Mouse (Mus musculus) CH12.LX (cell line): ENCODE data around the gene Entpd3. TPM values are rescaled to one million over a fixed set of nuclear protein-coding genes. Genes with fewer than 3 reads are reported as not detected.

ENCODE experiments used
- DNase-seq: peaks from one replicate; pipeline ENCODE4 v3.0.0-alpha.2; 2013; ENCODE audit errors: extremely low read depth
- H3K27ac ChIP-seq: 2 replicates; pipeline ENCODE4 v1.5.1; 2012; ENCODE audit warnings: low read depth, mild to moderate bottlenecking, control low read depth, moderate library complexity; ENCODE audit not compliant: insufficient read depth
- H3K27me3 ChIP-seq: replicated peaks from 2 replicates; pipeline ENCODE3; 2012; ENCODE audit warnings: inconsistent platforms
- H3K36me3 ChIP-seq, 2 experiments: replicated peaks in 1 of 2; 2 replicates each; pipeline versions ENCODE3 to v1.6.1; 2012; ENCODE audit warnings: inconsistent platforms in 1 of 2, low read length in 1 of 2, mild to moderate bottlenecking in 1 of 2, mixed read lengths in 1 of 2, moderate library complexity in 1 of 2; ENCODE audit not compliant: control insufficient read depth in 1 of 2, insufficient read depth in 1 of 2
- H3K4me1 ChIP-seq, 2 experiments: 2 replicates each; pipeline ENCODE4 v1.6.1; 2012; ENCODE audit warnings: inconsistent platforms in 1 of 2, moderate library complexity in 1 of 2; ENCODE audit not compliant: insufficient read depth in 2 of 2, control insufficient read depth in 1 of 2
- H3K4me2 ChIP-seq: 2 replicates; pipeline ENCODE4 v1.6.1; 2012; ENCODE audit warnings: low read depth, mild to moderate bottlenecking, control low read depth; ENCODE audit not compliant: poor library complexity, insufficient read depth, severe bottlenecking
- H3K4me3 ChIP-seq, 3 experiments: fragments of 150-350 bp in 1 of 3; sonication (generic) in 1 of 3; replicated peaks in 1 of 3; 2 replicates each; pipeline versions ENCODE3 to v1.5.1; 2011 to 2012; ENCODE audit warnings: low read depth in 2 of 3, low read length in 2 of 3, mild to moderate bottlenecking in 2 of 3, moderate library complexity in 2 of 3, control low read depth in 1 of 3, improper control_type of control experiment in 1 of 3, inconsistent platforms in 1 of 3, mixed read lengths in 1 of 3; ENCODE audit not compliant: poor library complexity in 1 of 3
- H3K79me2 ChIP-seq: replicated peaks from 2 replicates; pipeline ENCODE4 v1.6.1; 2012; ENCODE audit warnings: mild to moderate bottlenecking, moderate library complexity; ENCODE audit not compliant: control insufficient read depth, poor library complexity, insufficient read depth, severe bottlenecking; ENCODE audit errors: extremely low read depth
- H3K9ac ChIP-seq: 2 replicates; pipeline ENCODE4 v1.6.1; 2012; ENCODE audit warnings: low read depth, mild to moderate bottlenecking, control low read depth, moderate library complexity; ENCODE audit not compliant: insufficient read depth
- H3K9me3 ChIP-seq: replicated peaks from 2 replicates; pipeline ENCODE3; 2012; ENCODE audit warnings: low read length, inconsistent platforms, mixed read lengths
- BHLHE40 ChIP-seq: IDR thresholded peaks from 2 replicates; pipeline ENCODE4 v1.6.1; 2011; ENCODE audit warnings: mild to moderate bottlenecking, low read depth, low read length, improper control_type of control experiment
- CHD1 ChIP-seq: IDR thresholded peaks from 2 replicates; pipeline ENCODE4 v1.6.1; 2012; ENCODE audit warnings: low read depth, low read length, improper control_type of control experiment, inconsistent platforms
- E2F4 ChIP-seq: IDR thresholded peaks from 2 replicates; pipeline ENCODE4 v1.6.1; 2011; ENCODE audit warnings: low read depth, low read length, improper control_type of control experiment; ENCODE audit not compliant: insufficient replicate concordance
- ELF1 ChIP-seq: IDR thresholded peaks from 2 replicates; pipeline ENCODE4 v1.6.1; 2014; ENCODE audit warnings: low read depth, mild to moderate bottlenecking, inconsistent platforms, low read length, improper control_type of control experiment
- GABPA ChIP-seq: IDR thresholded peaks from 2 replicates; pipeline ENCODE4 v1.6.1; 2012; ENCODE audit warnings: low read depth, low read length, improper control_type of control experiment, inconsistent platforms; ENCODE audit not compliant: insufficient replicate concordance
- HCFC1 ChIP-seq: IDR thresholded peaks from 2 replicates; pipeline ENCODE4 v1.6.1; 2012; ENCODE audit warnings: low read depth, mild to moderate bottlenecking, inconsistent platforms, low read length, improper control_type of control experiment
- KAT2A ChIP-seq: IDR thresholded peaks from 2 replicates; pipeline ENCODE4 v1.6.1; 2012; ENCODE audit warnings: low read length, improper control_type of control experiment, inconsistent platforms; ENCODE audit not compliant: insufficient replicate concordance
- MAFK ChIP-seq: IDR thresholded peaks from 2 replicates; pipeline ENCODE4 v1.6.1; 2011; ENCODE audit warnings: low read length, improper control_type of control experiment; ENCODE audit not compliant: insufficient replicate concordance
- MAZ ChIP-seq: IDR thresholded peaks from 2 replicates; pipeline ENCODE4 v1.6.1; 2012; ENCODE audit warnings: low read depth, mild to moderate bottlenecking, inconsistent platforms, low read length, improper control_type of control experiment, moderate library complexity
- MXI1 ChIP-seq: IDR thresholded peaks from 2 replicates; pipeline ENCODE4 v1.6.1; 2011; ENCODE audit warnings: mild to moderate bottlenecking, low read depth, low read length, improper control_type of control experiment
- MYC ChIP-seq: IDR thresholded peaks from 2 replicates; pipeline ENCODE4 v1.6.1; 2011; ENCODE audit warnings: low read depth, mild to moderate bottlenecking, improper control_type of control experiment, low read length
- NRF1 ChIP-seq: IDR thresholded peaks from 2 replicates; pipeline ENCODE4 v1.6.1; 2014; ENCODE audit warnings: low read depth, mild to moderate bottlenecking, inconsistent platforms, low read length, improper control_type of control experiment, moderate library complexity
- POLR2AphosphoS2 ChIP-seq: IDR thresholded peaks from 2 replicates; pipeline ENCODE4 v1.6.1; 2011; ENCODE audit warnings: low read depth, low read length, improper control_type of control experiment
- SMC3 ChIP-seq: IDR thresholded peaks from 2 replicates; pipeline ENCODE4 v1.6.1; 2011; ENCODE audit warnings: low read depth, low read length, improper control_type of control experiment
- TBP ChIP-seq: conservative IDR thresholded peaks from 2 replicates; pipeline ENCODE4 v1.6.1; 2011; ENCODE audit warnings: low read depth, low read length, improper control_type of control experiment
- UBTF ChIP-seq: IDR thresholded peaks from 2 replicates; pipeline ENCODE4 v1.6.1; 2012; ENCODE audit warnings: low read depth, mild to moderate bottlenecking, inconsistent platforms, low read length, improper control_type of control experiment, moderate library complexity
- USF1 ChIP-seq: IDR thresholded peaks from 2 replicates; pipeline ENCODE4 v1.6.1; 2014; ENCODE audit warnings: low read depth, mild to moderate bottlenecking, inconsistent platforms, low read length, improper control_type of control experiment
- ZC3H11A ChIP-seq: IDR thresholded peaks from 2 replicates; pipeline ENCODE4 v1.6.1; 2012; ENCODE audit warnings: low read depth, mild to moderate bottlenecking, inconsistent platforms, low read length, improper control_type of control experiment
- ZKSCAN1 ChIP-seq: IDR thresholded peaks from 2 replicates; pipeline ENCODE4 v1.6.1; 2012; ENCODE audit warnings: low read depth, inconsistent platforms, low read length, improper control_type of control experiment, borderline replicate concordance
- ZMIZ1 ChIP-seq: IDR thresholded peaks from 2 replicates; pipeline ENCODE4 v1.6.1; 2012; ENCODE audit warnings: low read depth, mild to moderate bottlenecking, inconsistent platforms, low read length, improper control_type of control experiment
- dilution Hi-C: fragments of 300-500 bp; cut with MboI; formaldehyde crosslinking; loops from 2 replicates; pipeline ENCODE4 v1.14.3; 2020; ENCODE audit warnings: low sequenced_read_pairs; ENCODE audit not compliant: extremely low pct_unique_long_range_greater_than_20kb, extremely low pct_ligation_motif_present
- in situ Hi-C: fragments of 300-500 bp; cut with MboI; formaldehyde crosslinking; loops from 3 replicates; pipeline ENCODE4 v1.14.3; 2019; ENCODE audit warnings: low sequenced_read_pairs, low pct_ligation_motif_present, low pct_unique_long_range_greater_than_20kb, mixed read lengths
- polyA plus RNA-seq: library from polyadenylated mRNA; unstranded; fragments of >175 nt; gene quantifications from 2 replicates; pipeline ENCODE4 v1.2.1, GENCODE M21; 2012; ENCODE audit warnings: low read depth; ENCODE audit not compliant: insufficient read length
- total RNA-seq, 2 experiments: library from RNA; depleted of rRNA; stranded (reverse); fragments of 300-350 nt in 1 of 2; fragments of >200 nt in 1 of 2; gene quantifications; 2 replicates each; pipeline ENCODE4 v1.2.3; 2012 to 2014

Gene Entpd3
- total and polyA plus RNA-seq, 3 experiments: 0.04 TPM; not detected in 2

- peak overlapping the region; percentile 88 to 98 (median 91) for H3K4me3 ChIP-seq
- peaks cover 8 to 40% of the 10 kb centered on the region in 2 experiments for H3K4me1 ChIP-seq
- in situ Hi-C loops: no loop called here
- peaks cover 24% of the 10 kb centered on the region for H3K79me2 ChIP-seq
- H3K27me3 ChIP-seq: no peaks in the 10 kb centered on the region
- no peak for TF ChIP-seq MAFK
- TF ChIP-seq BHLHE40: no peak
- peak; percentile 93 for TF ChIP-seq CHD1
- TF ChIP-seq UBTF: peak; percentile 77; the same call in 1 of the 2 replicates
- no peak for TF ChIP-seq MAZ
- no peak for TF ChIP-seq SMC3
- peak; percentile 5 for TF ChIP-seq HCFC1
- no peak; the same call in 1 of the 2 replicates for TF ChIP-seq POLR2AphosphoS2
- TF ChIP-seq KAT2A: 0 out of 2 replicates have a peak, but pooled peaks have one; percentile 30
- no peak for TF ChIP-seq USF1
- TF ChIP-seq ZMIZ1: no peak
- TF ChIP-seq MXI1: 0 out of 2 replicates have a peak, but pooled peaks have one; percentile 12
- no peak for TF ChIP-seq TBP
- TF ChIP-seq MYC: no peak
- TF ChIP-seq ZKSCAN1: no peak
- TF ChIP-seq ZC3H11A: no peak
- no peak for TF ChIP-seq ELF1
- no peak for TF ChIP-seq GABPA
- TF ChIP-seq E2F4: no peak
- TF ChIP-seq NRF1: peak; percentile 80
- dilution Hi-C loops: no loop called here
- H3K9me3 ChIP-seq: no peaks in the 10 kb centered on the region
- H3K36me3 ChIP-seq: peaks cover 38 to 40% of the 10 kb centered on the region in 2 experiments
- peak overlapping the region; percentile 68 for H3K27ac ChIP-seq
- H3K9ac ChIP-seq: peak overlapping the region; percentile 99
- H3K4me2 ChIP-seq: peak overlapping the region; percentile 98
- no peak for DNase-seq
Observed at GRCm38 (mm10) chr9:120571593-120572385, 32.2 kb downstream of the Entpd3 start.
